Mouse (Mus musculus) forebrain, embryonic 12.5 days (tissue): ENCODE results near the gene Retsat. TPM values are rescaled to one million over a fixed set of nuclear protein-coding genes. Genes with fewer than 3 reads are reported as not detected.

Source experiments
- ATAC-seq: fragments of 200-750 bp; cut with Nextera tagmentation; 2 replicates; pipeline ENCODE4 v1.8.0; 2017; ENCODE audit warnings: moderate TSS enrichment; ENCODE audit not compliant: low FRiP score
- H3K27ac ChIP-seq: fragments of 300-500 bp; sonication (generic); 2 replicates; pipeline ENCODE4 v1.5.1; 2016; ENCODE audit warnings: mild to moderate bottlenecking
- H3K27me3 ChIP-seq: fragments of 300-500 bp; sonication (generic); 2 replicates; pipeline ENCODE4 v1.6.1; 2016; ENCODE audit warnings: mild to moderate bottlenecking
- H3K36me3 ChIP-seq: fragments of 300-500 bp; sonication (generic); replicated peaks from 2 replicates; pipeline ENCODE4 v1.6.1; 2016; ENCODE audit warnings: mild to moderate bottlenecking
- H3K4me1 ChIP-seq: fragments of 300-500 bp; sonication (generic); 2 replicates; pipeline ENCODE4 v1.6.1; 2016
- H3K4me2 ChIP-seq: fragments of 300-500 bp; sonication (generic); 2 replicates; pipeline ENCODE4 v1.6.1; 2016; ENCODE audit warnings: mild to moderate bottlenecking, moderate library complexity
- H3K4me3 ChIP-seq: fragments of 300-500 bp; sonication (generic); replicated peaks from 2 replicates; pipeline ENCODE4 v1.5.1; 2016; ENCODE audit warnings: mild to moderate bottlenecking
- H3K9ac ChIP-seq: fragments of 300-500 bp; sonication (generic); 2 replicates; pipeline ENCODE4 v1.6.1; 2016; ENCODE audit warnings: mild to moderate bottlenecking
- H3K9me3 ChIP-seq: fragments of 300-500 bp; sonication (generic); 2 replicates; pipeline ENCODE4 v1.6.1; 2016
- WGBS: fragments of 180-500 bp; shearing (Covaris S2); methylation state at CpG from one replicate; pipeline ENCODE4 v1.1.7; 2016; 5-methylcytosine and 5-hydroxymethylcytosine counted together
- polyA plus RNA-seq: library from polyadenylated mRNA; unstranded; fragments of >200 nt; fragmentation: Nextera tagmentation; extraction: Ambion mirVana; gene quantifications from 2 replicates; pipeline ENCODE4 v1.2.1, GENCODE M21; 2016

Gene Retsat
- polyA plus RNA-seq, 1 experiment from 2014 or later = 4.6 TPM

- Histone ChIP-seq H3K4me2 (no peak overlapping the region), H3K9ac (no peak overlapping the region), H3K9me3 (no peaks in the 10 kb centered on the region), H3K4me1 (peaks cover 17% of the 10 kb centered on the region), H3K27me3 (no peaks in the 10 kb centered on the region), H3K27ac (no peak overlapping the region), H3K36me3 (no peaks in the 10 kb centered on the region), H3K4me3 (no peak overlapping the region)
- WGBS = 72% methylated on average over 5 of the region's 5 CpGs
- ATAC-seq = no peak
Observed at GRCm38 (mm10) chr6:72593914-72594313, 4.4 kb upstream of the Retsat start.

- ATAC-seq = no peak
- no peak overlapping the region for H3K27ac ChIP-seq
- 54% methylated on average over 13 of the region's 13 CpGs for WGBS
- no peaks in the 10 kb centered on the region for H3K9me3 ChIP-seq
- peak overlapping the region; percentile 58 for H3K4me3 ChIP-seq
- H3K36me3 ChIP-seq = no peaks in the 10 kb centered on the region
- H3K9ac ChIP-seq = peak overlapping the region; percentile 64
- H3K27me3 ChIP-seq = no peaks in the 10 kb centered on the region
- peaks cover 21% of the 10 kb centered on the region for H3K4me1 ChIP-seq
- H3K4me2 ChIP-seq = peak overlapping the region; percentile 64
Observed at GRCm38 (mm10) chr6:72597083-72597874, 996 bp upstream of the Retsat start.

- no peaks in the 10 kb centered on the region for H3K9me3 ChIP-seq
- 0 out of 2 replicates have a peak overlapping the region, but pooled peaks have one; percentile 10 for H3K27ac ChIP-seq
- H3K36me3 ChIP-seq = 0 out of 2 replicates have a peak, but pooled peaks cover 5% of the 10 kb centered on the region
- peaks cover 21% of the 10 kb centered on the region for H3K4me1 ChIP-seq
- H3K4me3 ChIP-seq = peak overlapping the region; percentile 58
- no peaks in the 10 kb centered on the region for H3K27me3 ChIP-seq
- H3K9ac ChIP-seq = peak overlapping the region; percentile 57; the same call in 1 of the 2 replicates
- ATAC-seq = peak; percentile 24; the same call in 1 of the 2 replicates
- 50% methylated on average over 12 of the region's 12 CpGs for WGBS
- H3K4me2 ChIP-seq = peak overlapping the region; percentile 64
Observed at GRCm38 (mm10) chr6:72598791-72599557, 699 bp downstream of the Retsat start.

- no peak for ATAC-seq
- Histone ChIP-seq H3K27me3 (no peaks in the 10 kb centered on the region), H3K4me1 (peaks cover 21% of the 10 kb centered on the region), H3K9ac (no peak overlapping the region), H3K27ac (no peak overlapping the region), H3K9me3 (no peaks in the 10 kb centered on the region), H3K36me3 (0 out of 2 replicates have a peak, but pooled peaks cover 8% of the 10 kb centered on the region), H3K4me2 (no peak overlapping the region), H3K4me3 (no peak overlapping the region)
- whole genome bisulfite sequencing = 77% methylated on average over 6 of the region's 6 CpGs
Observed at GRCm38 (mm10) chr6:72600216-72600615, 1.9 kb downstream of the Retsat start.

GRCm38 (mm10) chr6:72600771-72601170 lies 2.5 kb downstream of the Retsat start:
- H3K4me3 ChIP-seq = no peak overlapping the region
- 86% methylated on average over 12 of the region's 12 CpGs for WGBS
- no peak overlapping the region for H3K27ac ChIP-seq
- H3K9ac ChIP-seq = no peak overlapping the region
- H3K4me1 ChIP-seq = peaks cover 21% of the 10 kb centered on the region
- H3K36me3 ChIP-seq = peaks cover 8% of the 10 kb centered on the region; the same call in 1 of the 2 replicates
- ATAC-seq = no peak
- H3K27me3 ChIP-seq = no peaks in the 10 kb centered on the region
- H3K4me2 ChIP-seq = no peak overlapping the region
- no peaks in the 10 kb centered on the region for H3K9me3 ChIP-seq

- ATAC-seq = 0 out of 2 replicates have a peak, but pooled peaks have one; percentile 9
- Histone ChIP-seq H3K9me3 (no peaks in the 10 kb centered on the region), H3K27ac (no peak overlapping the region), H3K36me3 (peaks cover 17% of the 10 kb centered on the region), H3K4me1 (peaks cover 21% of the 10 kb centered on the region), H3K9ac (no peak overlapping the region), H3K4me3 (no peak overlapping the region), H3K27me3 (no peaks in the 10 kb centered on the region), H3K4me2 (no peak overlapping the region)
- WGBS = 66% methylated on average over 1 of the region's 1 CpGs
Observed at GRCm38 (mm10) chr6:72601732-72602131, 3.5 kb downstream of the Retsat start.

GRCm38 (mm10) chr6:72604066-72604465 lies 5.8 kb downstream of the Retsat start:
- no peak for ATAC-seq
- no peak overlapping the region for H3K27ac ChIP-seq
- no peaks in the 10 kb centered on the region for H3K27me3 ChIP-seq
- H3K4me3 ChIP-seq = no peak overlapping the region
- H3K4me2 ChIP-seq = no peak overlapping the region
- peaks cover 3% of the 10 kb centered on the region for H3K4me1 ChIP-seq
- peaks cover 33% of the 10 kb centered on the region for H3K36me3 ChIP-seq
- 69% methylated on average over 2 of the region's 2 CpGs for WGBS
- H3K9me3 ChIP-seq = no peaks in the 10 kb centered on the region
- H3K9ac ChIP-seq = no peak overlapping the region

- no peaks in the 10 kb centered on the region for H3K9me3 ChIP-seq
- no peaks in the 10 kb centered on the region for H3K27me3 ChIP-seq
- ATAC-seq = no peak
- no peak overlapping the region for H3K4me3 ChIP-seq
- H3K9ac ChIP-seq = no peak overlapping the region
- no peak overlapping the region for H3K4me2 ChIP-seq
- H3K4me1 ChIP-seq = no peaks in the 10 kb centered on the region
- H3K27ac ChIP-seq = no peak overlapping the region
- H3K36me3 ChIP-seq = peaks cover 60% of the 10 kb centered on the region
- 83% methylated on average over 4 of the region's 4 CpGs for WGBS
Observed at GRCm38 (mm10) chr6:72607060-72607459, 8.8 kb downstream of the Retsat start.

GRCm38 (mm10) chr6:72607676-72608075 lies 9.4 kb downstream of the Retsat start:
- 89% methylated on average over 5 of the region's 5 CpGs for WGBS
- Histone ChIP-seq H3K36me3 (peaks cover 60% of the 10 kb centered on the region), H3K4me3 (no peak overlapping the region), H3K4me2 (no peak overlapping the region), H3K9ac (no peak overlapping the region), H3K27me3 (no peaks in the 10 kb centered on the region), H3K4me1 (no peaks in the 10 kb centered on the region), H3K9me3 (no peaks in the 10 kb centered on the region), H3K27ac (no peak overlapping the region)
- no peak for ATAC-seq

- Histone ChIP-seq H3K4me2 (no peak overlapping the region), H3K9me3 (no peaks in the 10 kb centered on the region), H3K27me3 (no peaks in the 10 kb centered on the region), H3K27ac (no peak overlapping the region), H3K9ac (no peak overlapping the region), H3K36me3 (peaks cover 66% of the 10 kb centered on the region), H3K4me1 (peaks cover under 1% of the 10 kb centered on the region; the same call in 1 of the 2 replicates), H3K4me3 (no peak overlapping the region)
- ATAC-seq = no peak
- 88% methylated on average over 4 of the region's 4 CpGs for WGBS
Observed at GRCm38 (mm10) chr6:72608662-72609184, 10.4 kb downstream of the Retsat start.

GRCm38 (mm10) chr6:72610261-72610660 lies 12.0 kb downstream of the Retsat start:
- 91% methylated on average over 4 of the region's 4 CpGs for WGBS
- Histone ChIP-seq H3K9me3 (no peaks in the 10 kb centered on the region), H3K4me1 (peaks cover 16% of the 10 kb centered on the region), H3K4me3 (no peak overlapping the region), H3K27ac (no peak overlapping the region), H3K27me3 (no peaks in the 10 kb centered on the region), H3K36me3 (peaks cover 66% of the 10 kb centered on the region), H3K9ac (no peak overlapping the region), H3K4me2 (no peak overlapping the region)
- no peak for ATAC-seq

GRCm38 (mm10) chr6:72615151-72615550 lies 16.9 kb downstream of the Retsat start:
- peaks cover 33% of the 10 kb centered on the region for H3K36me3 ChIP-seq
- H3K27ac ChIP-seq = no peak overlapping the region
- H3K9ac ChIP-seq = peak overlapping the region; percentile 77
- ATAC-seq = no peak
- peak overlapping the region; percentile 96 for H3K4me2 ChIP-seq
- H3K27me3 ChIP-seq = no peaks in the 10 kb centered on the region
- peaks cover 32% of the 10 kb centered on the region for H3K4me1 ChIP-seq
- WGBS = 77% methylated on average over 2 of the region's 2 CpGs
- H3K4me3 ChIP-seq = peak overlapping the region; percentile 79
- H3K9me3 ChIP-seq = no peaks in the 10 kb centered on the region
